Mouse (Mus musculus) gastrocnemius, postnatal 36 days (tissue): Measurements from ENCODE around the gene Gm13941. TPM values are rescaled to one million over a fixed set of nuclear protein-coding genes. Genes with fewer than 3 reads are reported as not detected.

Experiments used
- DNase-seq, 2 experiments: peaks; one replicate each; pipeline ENCODE4 v3.0.0; 2022
- intact Hi-C: fragments of 180-260 bp; cut with DNase I; formaldehyde crosslinking; loops from one replicate; pipeline ENCODE4 v1.15.1; 2025
- long read RNA-seq, 2 experiments: library from polyadenylated mRNA; stranded (forward); transcript quantifications; one replicate each; pipeline ENCODE4 v2.0.0; 2021
- total RNA-seq, 2 experiments: library from RNA; stranded (reverse); gene quantifications; 2 replicates each; pipeline ENCODE4 v1.2.3; 2021

Gm13941 gene
- not detected for total RNA-seq
- long read RNA-seq, experiment 1 = 0 reads
- long read RNA-seq, experiment 2 = 0 reads

- intact Hi-C loops = no loop called here
- DNase-seq = no peak
Measured at GRCm38 (mm10) chr2:111105882-111106281, at the start of gene Gm13941. Gm13941 (minus strand) TSS chr2:111105982.

GRCm38 (mm10) chr2:111152836-111153235 is 47.1 kb upstream of the Gm13941 start, which contains the start of gene Gm15130:
Gm15130 (minus strand) TSS chr2:111152936.
- no peak for DNase-seq
- intact Hi-C loops = no loop called here

- no peak for DNase-seq
- intact Hi-C loops = no loop called here
Measured at GRCm38 (mm10) chr2:111135739-111136138, 30.0 kb upstream of the Gm13941 start.

DNA sequence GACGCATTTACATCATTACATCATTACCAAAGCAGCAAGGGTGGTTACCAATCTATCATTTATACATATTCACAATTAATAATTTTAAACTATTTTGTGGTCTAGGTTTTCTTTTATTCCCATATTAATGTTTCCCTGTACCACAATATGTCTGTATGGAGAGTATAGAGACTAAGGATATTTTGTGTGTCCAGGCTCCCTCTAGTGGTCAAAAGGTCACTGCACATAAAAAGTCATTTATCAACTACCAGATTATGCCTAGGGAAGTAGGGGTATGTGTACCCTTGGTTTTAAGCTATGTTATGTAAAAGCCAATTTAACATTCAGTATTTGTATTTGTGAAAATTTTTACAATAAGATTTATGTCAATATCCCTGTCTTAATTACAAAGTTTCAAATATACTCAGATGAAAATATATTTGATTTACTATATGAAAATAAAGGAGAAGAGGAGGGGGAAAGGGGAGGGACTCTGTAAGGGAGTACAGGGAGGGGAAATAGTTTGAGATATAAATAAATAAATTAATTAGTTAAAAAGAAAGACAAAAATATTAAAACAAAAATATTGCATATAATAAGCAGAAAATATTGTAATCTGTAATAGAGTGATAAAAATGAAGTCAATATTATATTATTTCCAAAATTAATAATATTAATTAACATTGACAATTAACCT is 47.1 kb downstream of the Gm13941 start:
- intact Hi-C loops = loop anchor here (10.0 kb wide), 1 partner anchor 394 kb away; no protein-coding TSS in a partner anchor
- DNase-seq = no peak

Other genes with a start within 250 kb of the Gm13941 start
- gene Ano3, start 155.1 kb downstream of the Gm13941 start, total RNA-seq = not detected
- gene Gm15130, start 47.0 kb upstream of the Gm13941 start, total RNA-seq = not detected
- gene 4930430A15Rik, start 123.6 kb upstream of the Gm13941 start, total RNA-seq = not detected
- not detected for gene Olfr1275, start 129.3 kb upstream of the Gm13941 start, total RNA-seq
- gene Olfr1276, start 148.5 kb upstream of the Gm13941 start, total RNA-seq = not detected
- not detected for gene Olfr1277, start 168.1 kb upstream of the Gm13941 start, total RNA-seq
- gene Olfr1278, start 184.2 kb upstream of the Gm13941 start, total RNA-seq = not detected
- not detected for gene Olfr1279, start 194.7 kb upstream of the Gm13941 start, total RNA-seq
- gene Olfr1280, start 208.0 kb upstream of the Gm13941 start, total RNA-seq = not detected
- gene Olfr1281, start 220.5 kb upstream of the Gm13941 start, total RNA-seq = not detected
- not detected for gene Olfr1282, start 230.1 kb upstream of the Gm13941 start, total RNA-seq